ENCODE assay signal across 23 mouse cellular contexts in the genomic region with DNA sequence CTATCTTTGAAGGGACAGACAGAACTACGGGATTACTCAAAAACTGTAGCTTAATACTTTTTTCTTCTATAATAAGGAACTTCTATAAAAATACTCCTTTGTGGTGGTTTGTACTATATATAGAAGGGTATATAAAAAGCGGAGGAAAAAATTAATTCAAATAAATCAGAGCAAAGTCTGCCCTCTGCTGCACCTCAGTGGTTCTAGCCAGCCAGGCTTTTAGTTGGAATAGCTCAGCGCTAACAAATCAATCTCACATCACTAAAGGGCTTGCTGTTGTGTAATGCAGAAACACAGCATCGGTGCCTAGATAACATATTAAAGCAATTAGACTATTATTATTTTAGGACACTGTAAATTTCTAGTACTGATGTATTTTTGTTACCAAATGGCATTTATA.
DNase-seq lines count a peak whose midpoint lies in the region; ATAC-seq and TF ChIP-seq lines count a peak whose summit lies in the region.
"Had no signal": no experiment of that assay in that cellular context is flagged by ENCODE, and none has a peak within 500 bp of the region (broad histone marks: within the 10 kb centered on the region; RNA-seq: fewer than 3 reads in every experiment).

No protein-coding gene starts in this region.

- no peaks in the 10 kb centered on the region for H3K36me3 ChIP-seq in hindbrain, postnatal 0 days (ENCODE audit: insufficient read depth, low read length)
- no peaks in the 10 kb centered on the region for H3K36me3 ChIP-seq in hindbrain, embryonic 10.5 days
- H3K36me3 ChIP-seq in liver, postnatal 0 days (replicated peaks; ENCODE audit: insufficient read depth, low read length): no peaks in the 10 kb centered on the region
- H3K36me3 ChIP-seq: forebrain, embryonic 15.5 days; G1E; heart, embryonic 12.5 days; liver, embryonic 15.5 days; neural tube, embryonic 13.5 days had no signal

- H3K9me3 ChIP-seq in hindbrain, postnatal 0 days (ENCODE audit: low read length): no peaks in the 10 kb centered on the region
- no peaks in the 10 kb centered on the region for H3K9me3 ChIP-seq in hindbrain, embryonic 10.5 days
- no peaks in the 10 kb centered on the region for H3K9me3 ChIP-seq in liver, postnatal 0 days (ENCODE audit: low read length)
- H3K9me3 ChIP-seq: forebrain, embryonic 15.5 days; G1E; heart, embryonic 12.5 days; liver, embryonic 15.5 days; neural tube, embryonic 13.5 days had no signal

- H3K9ac ChIP-seq in hindbrain, postnatal 0 days (replicated peaks; ENCODE audit: low read length): no peak overlapping the region
- no peak overlapping the region for H3K9ac ChIP-seq in liver, postnatal 0 days (replicated peaks)
- H3K9ac ChIP-seq: forebrain, embryonic 15.5 days; heart, embryonic 12.5 days; liver, embryonic 15.5 days; neural tube, embryonic 13.5 days had no signal

- H3K27me3 ChIP-seq in hindbrain, postnatal 0 days (ENCODE audit: insufficient read depth, low read length): no peaks in the 10 kb centered on the region
- no peaks in the 10 kb centered on the region for H3K27me3 ChIP-seq in hindbrain, embryonic 10.5 days (ENCODE audit: insufficient read depth, poor library complexity, severe bottlenecking)
- H3K27me3 ChIP-seq in liver, postnatal 0 days (ENCODE audit: insufficient read depth, low read length): no peaks in the 10 kb centered on the region
- H3K27me3 ChIP-seq: heart, embryonic 12.5 days; liver, embryonic 15.5 days had no signal

- ATAC-seq in hindbrain, postnatal 0 days: no peak
- ATAC-seq in liver, postnatal 0 days: no peak
- ATAC-seq: forebrain, embryonic 15.5 days; intestine, embryonic 16.5 days; Patski had no signal

- no peak for TF ChIP-seq EP300 in liver, postnatal 0 days (IDR thresholded peaks at IDR 0.05; ENCODE audit: low read depth)

- H3K4me2 ChIP-seq in hindbrain, postnatal 0 days (ENCODE audit: low read depth, low read length): no peak overlapping the region
- no peak overlapping the region for H3K4me2 ChIP-seq in liver, postnatal 0 days (ENCODE audit: low read depth, low read length)
- H3K4me2 ChIP-seq: forebrain, embryonic 15.5 days; heart, embryonic 12.5 days; liver, embryonic 15.5 days; neural tube, embryonic 13.5 days had no signal

- DNase-seq in hindbrain, postnatal 0 days (ENCODE audit: low spot score): peak; percentile 56
- no peak for DNase-seq in hindbrain, embryonic 10.5 days (ENCODE audit: low spot score)
- no peak for DNase-seq in liver, postnatal 0 days
- DNase-seq in liver: no peak
- peak; percentile 3 for DNase-seq in 3T3-L1 (ENCODE audit: low read depth, low spot score)
- peak; percentile 5 for DNase-seq in NIH3T3 (ENCODE audit: low read depth)
- no peak for DNase-seq in cerebellum, postnatal 4 days (ENCODE audit: low spot score in 2 of 2)
- DNase-seq in heart, postnatal 25 days (ENCODE audit: low spot score): no peak
- DNase-seq: adrenal gland, postnatal 14 days; B cell, adult 2 months; cerebellum, adult 2 months; cerebellum, postnatal 14 days; heart, adult 2 months; kidney, adult 8-10 months; kidney, postnatal 10 days; left cerebral cortex, postnatal 4 days had no signal

- WGBS in hindbrain, postnatal 0 days: 67% methylated on average over 4 of the region's 4 CpGs
- WGBS in hindbrain, embryonic 10.5 days: 89% methylated on average over 4 of the region's 4 CpGs
- 54% methylated on average over 4 of the region's 4 CpGs for WGBS in liver, postnatal 0 days (ENCODE audit: insufficient replicate concordance)

- TF ChIP-seq CTCF in hindbrain, postnatal 0 days (IDR thresholded peaks at IDR 0.05; ENCODE audit: low read depth): peak; percentile 52
- 0 out of 2 replicates have a peak, but pooled peaks have one; percentile 1 for TF ChIP-seq CTCF in liver, postnatal 0 days (IDR thresholded peaks at IDR 0.05; ENCODE audit: low read depth)

- intact Hi-C loops in heart, postnatal 25 days (cut with DNase I): no loop called here

- no peaks in the 10 kb centered on the region for H3K4me1 ChIP-seq in hindbrain, postnatal 0 days (ENCODE audit: insufficient read depth, low read length)
- no peaks in the 10 kb centered on the region for H3K4me1 ChIP-seq in hindbrain, embryonic 10.5 days (replicated peaks)
- no peaks in the 10 kb centered on the region for H3K4me1 ChIP-seq in liver, postnatal 0 days (ENCODE audit: insufficient read depth)
- H3K4me1 ChIP-seq: liver, embryonic 15.5 days; neural tube, embryonic 13.5 days had no signal

- H3K4me3 ChIP-seq in hindbrain, postnatal 0 days (ENCODE audit: low read length): no peak overlapping the region
- H3K4me3 ChIP-seq in hindbrain, embryonic 10.5 days: no peak overlapping the region
- H3K4me3 ChIP-seq in liver, postnatal 0 days (ENCODE audit: low read depth, low read length): no peak overlapping the region
- H3K4me3 ChIP-seq: forebrain, embryonic 15.5 days; heart, adult 2 months; heart, embryonic 12.5 days; liver, embryonic 15.5 days; neural tube, embryonic 13.5 days had no signal

- H3K27ac ChIP-seq in hindbrain, postnatal 0 days: no peak overlapping the region
- no peak overlapping the region for H3K27ac ChIP-seq in hindbrain, embryonic 10.5 days
- H3K27ac ChIP-seq in liver, postnatal 0 days (ENCODE audit: low read depth): no peak overlapping the region
- H3K27ac ChIP-seq: forebrain, embryonic 15.5 days; heart, adult 2 months; liver, embryonic 15.5 days; neural tube, embryonic 13.5 days had no signal

Comparison
In these comparisons a context has a peak if more than half of its experiments do, and no peak if none do; other contexts are left out.
1. DNase-seq: peak in hindbrain, postnatal 0 days (single experiment), 3T3-L1 (single experiment) and NIH3T3 (single experiment); none in hindbrain, embryonic 10.5 days (single experiment), liver, postnatal 0 days (single experiment), liver (single experiment), cerebellum, postnatal 4 days (0 of 2) and heart, postnatal 25 days (single experiment).